Mouse (Mus musculus) erythroblast, adult 5-6 weeks (primary cell): ENCODE data around the gene Ptgfrn. TPM values are rescaled to one million over a fixed set of nuclear protein-coding genes. Genes with fewer than 3 reads are reported as not detected.

Source experiments
- ATAC-seq: replicated peaks from 2 replicates; pipeline ENCODE4 v1.8.0; 2016; ENCODE audit warnings: moderate number of reproducible peaks, mild to moderate bottlenecking, moderate TSS enrichment, inconsistent platforms; ENCODE audit not compliant: poor library complexity, low FRiP score, severe bottlenecking
- total RNA-seq, 2 experiments: library from RNA; stranded (forward) in 1 of 2; stranded (reverse) in 1 of 2; fragments of 150-400 nt in 1 of 2; fragments of 200-764, 138-1000 nt in 1 of 2; gene quantifications; 2 replicates each; pipeline versions ENCODE4 v1.2.3 to v1.2.4; 2015 to 2017; ENCODE audit warnings: low replicate concordance in 2 of 2

The Ptgfrn gene
- total RNA-seq, 2 experiments from 2014 or later: 0.09 to 6.3 TPM

- ATAC-seq: no peak
Measured at GRCm38 (mm10) chr3:101048781-101049180, 61.3 kb downstream of the Ptgfrn start.

- no peak for ATAC-seq
Measured at GRCm38 (mm10) chr3:101047586-101048275, 62.3 kb downstream of the Ptgfrn start.

- no peak for ATAC-seq
Measured at GRCm38 (mm10) chr3:101045431-101045830, 64.6 kb downstream of the Ptgfrn start.

- no peak for ATAC-seq
Measured at GRCm38 (mm10) chr3:101044686-101045085, 65.4 kb downstream of the Ptgfrn start.

- no peak for ATAC-seq
Measured at GRCm38 (mm10) chr3:101041997-101042396, 68.1 kb downstream of the Ptgfrn start.

- ATAC-seq: no peak
Measured at GRCm38 (mm10) chr3:101037984-101038545, 72.0 kb downstream of the Ptgfrn start.

GRCm38 (mm10) chr3:101036001-101036400 is 74.1 kb downstream of the Ptgfrn start:
- ATAC-seq: no peak

- no peak for ATAC-seq
Measured at GRCm38 (mm10) chr3:101034509-101034908, 75.6 kb downstream of the Ptgfrn start.

GRCm38 (mm10) chr3:101033644-101034043 is 76.4 kb downstream of the Ptgfrn start:
- no peak for ATAC-seq

GRCm38 (mm10) chr3:101031456-101032142 is 78.5 kb downstream of the Ptgfrn start:
- no peak for ATAC-seq

- no peak for ATAC-seq
Measured at GRCm38 (mm10) chr3:101030630-101031029, 79.4 kb downstream of the Ptgfrn start.

- no peak for ATAC-seq
Measured at GRCm38 (mm10) chr3:101029339-101029738, 80.7 kb downstream of the Ptgfrn start, which contains the start of gene Cd101. Cd101 (minus strand) TSS chr3:101029556.

- no peak for ATAC-seq
Measured at GRCm38 (mm10) chr3:101026741-101027140, 83.3 kb downstream of the Ptgfrn start.

- no peak for ATAC-seq
Measured at GRCm38 (mm10) chr3:101022967-101023366, 87.1 kb downstream of the Ptgfrn start.

GRCm38 (mm10) chr3:101021481-101022051 is 88.5 kb downstream of the Ptgfrn start:
- no peak for ATAC-seq

GRCm38 (mm10) chr3:101021073-101021472 is 89.0 kb downstream of the Ptgfrn start:
- no peak for ATAC-seq

- no peak for ATAC-seq
Measured at GRCm38 (mm10) chr3:101018494-101018893, 91.6 kb downstream of the Ptgfrn start.

- no peak for ATAC-seq
Measured at GRCm38 (mm10) chr3:101016050-101016449, 94.0 kb downstream of the Ptgfrn start.

GRCm38 (mm10) chr3:101015254-101015653 is 94.8 kb downstream of the Ptgfrn start:
- ATAC-seq: no peak

GRCm38 (mm10) chr3:101013536-101013935 is 96.5 kb downstream of the Ptgfrn start:
- no peak for ATAC-seq

GRCm38 (mm10) chr3:101013005-101013404 is 97.1 kb downstream of the Ptgfrn start:
- no peak for ATAC-seq
